Mouse (Mus musculus): ENCODE results near the gene Rfx8. TPM values are rescaled to one million over a fixed set of nuclear protein-coding genes. Genes with fewer than 3 reads are reported as not detected.

Gene Rfx8
- polyA plus RNA-seq, 1 experiment from 2014 or later = 0.09 TPM

DNA sequence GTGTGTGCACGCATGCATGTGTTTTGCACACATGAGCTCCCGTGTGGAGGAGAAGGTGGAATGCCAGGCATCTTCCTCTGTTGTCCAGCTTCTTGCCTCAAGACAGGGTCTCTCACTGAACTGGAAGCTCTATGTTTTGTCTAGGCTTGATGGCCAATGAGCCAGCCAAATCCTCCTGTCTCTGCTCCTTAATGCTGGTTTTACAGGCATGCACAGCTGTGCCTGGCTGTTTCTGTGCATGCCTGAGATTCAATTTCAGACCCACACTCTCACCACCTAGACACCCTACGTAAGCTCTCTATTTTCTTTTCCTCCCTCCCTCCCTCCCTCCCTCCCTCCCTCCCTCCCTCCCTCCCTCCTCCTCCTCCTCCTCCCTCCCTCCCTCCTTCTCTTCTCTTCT lies 28.8 kb downstream of the Rfx8 start:
- H3K4me3 ChIP-seq (replicated peaks) = no peak overlapping the region
- WGBS (ENCODE audit: insufficient replicate concordance) = 63% methylated on average over 3 of the region's 3 CpGs
- H3K9ac ChIP-seq = no peak overlapping the region
- H3K4me2 ChIP-seq = no peak overlapping the region
- ATAC-seq (ENCODE audit: insufficient read depth) = no peak
- H3K9me3 ChIP-seq (replicated peaks) = no peaks in the 10 kb centered on the region
- H3K4me1 ChIP-seq (replicated peaks) = no peaks in the 10 kb centered on the region
- H3K27ac ChIP-seq (replicated peaks) = no peak overlapping the region
- H3K36me3 ChIP-seq (replicated peaks) = no peaks in the 10 kb centered on the region
- no peaks in the 10 kb centered on the region for H3K27me3 ChIP-seq

DNA sequence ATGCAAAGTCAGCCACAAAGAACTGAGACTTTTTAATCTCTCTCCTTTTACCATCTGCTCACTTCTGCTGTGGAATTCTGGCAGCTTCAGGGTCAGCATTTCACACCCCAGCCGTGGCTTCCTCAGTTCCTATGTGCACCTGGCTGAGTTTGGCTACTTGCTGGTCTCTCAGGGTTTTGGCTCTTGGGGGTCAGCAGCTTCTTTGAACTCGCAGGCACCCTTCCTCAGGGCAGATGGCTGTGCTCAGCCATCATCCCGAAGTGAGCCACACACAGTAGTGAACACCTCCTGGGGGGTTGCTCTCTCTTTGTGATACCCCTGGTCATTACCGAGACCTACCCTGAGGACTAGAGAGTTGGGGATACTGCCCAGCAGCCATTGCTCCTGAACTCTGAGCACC lies 29.7 kb downstream of the Rfx8 start:
- no peaks in the 10 kb centered on the region for H3K36me3 ChIP-seq (replicated peaks)
- WGBS (ENCODE audit: insufficient replicate concordance) = 52% methylated on average over 4 of the region's 4 CpGs
- no peaks in the 10 kb centered on the region for H3K4me1 ChIP-seq (replicated peaks)
- no peak overlapping the region for H3K27ac ChIP-seq (replicated peaks)
- ATAC-seq (ENCODE audit: insufficient read depth) = no peak
- H3K9ac ChIP-seq = no peak overlapping the region
- no peak overlapping the region for H3K4me3 ChIP-seq (replicated peaks)
- no peaks in the 10 kb centered on the region for H3K27me3 ChIP-seq
- no peak overlapping the region for H3K4me2 ChIP-seq
- H3K9me3 ChIP-seq (replicated peaks) = no peaks in the 10 kb centered on the region

DNA sequence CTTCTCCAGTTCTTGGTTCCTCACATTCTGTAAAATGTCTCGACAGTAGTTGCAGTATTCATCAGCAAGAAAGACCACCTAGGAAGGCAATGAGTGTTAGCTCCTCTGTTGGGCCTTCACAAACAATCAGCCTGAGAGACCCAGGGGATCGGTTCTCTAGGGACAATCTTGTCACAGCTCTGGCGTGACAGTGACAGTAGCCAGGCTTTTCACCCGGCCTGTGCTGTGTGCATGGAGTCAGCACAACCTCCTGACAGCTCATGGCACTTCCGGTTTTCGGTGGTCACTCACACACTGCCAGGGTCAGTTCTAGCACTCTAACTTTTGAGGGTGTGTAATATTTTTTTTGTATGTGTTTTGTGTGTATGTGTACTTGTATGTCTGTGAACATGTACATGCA lies 32.2 kb downstream of the Rfx8 start:
- WGBS (ENCODE audit: insufficient replicate concordance) = 46% methylated on average over 6 of the region's 6 CpGs
- no peak for ATAC-seq (ENCODE audit: insufficient read depth)
- no peak overlapping the region for H3K4me3 ChIP-seq (replicated peaks)

GRCm38 (mm10) chr1:39687279-39687678 lies 33.5 kb downstream of the Rfx8 start:
- H3K9ac ChIP-seq = no peak overlapping the region
- H3K27ac ChIP-seq (replicated peaks) = no peak overlapping the region
- H3K4me1 ChIP-seq (replicated peaks) = no peaks in the 10 kb centered on the region
- ATAC-seq (ENCODE audit: insufficient read depth) = no peak
- H3K4me3 ChIP-seq (replicated peaks) = no peak overlapping the region
- H3K27me3 ChIP-seq = no peaks in the 10 kb centered on the region
- H3K4me2 ChIP-seq = no peak overlapping the region
- 39% methylated on average over 9 of the region's 9 CpGs for WGBS (ENCODE audit: insufficient replicate concordance)
- H3K36me3 ChIP-seq (replicated peaks) = no peaks in the 10 kb centered on the region
- H3K9me3 ChIP-seq (replicated peaks) = no peaks in the 10 kb centered on the region

More for the DNA sequence above, 32.2 kb downstream of the Rfx8 start:
- Histone ChIP-seq H3K4me2 (no peak overlapping the region), H3K27me3 (no peaks in the 10 kb centered on the region), H3K9ac (no peak overlapping the region), H3K36me3 (replicated peaks) (no peaks in the 10 kb centered on the region), H3K27ac (replicated peaks) (no peak overlapping the region), H3K4me1 (replicated peaks) (no peaks in the 10 kb centered on the region), H3K9me3 (replicated peaks) (no peaks in the 10 kb centered on the region)

DNA sequence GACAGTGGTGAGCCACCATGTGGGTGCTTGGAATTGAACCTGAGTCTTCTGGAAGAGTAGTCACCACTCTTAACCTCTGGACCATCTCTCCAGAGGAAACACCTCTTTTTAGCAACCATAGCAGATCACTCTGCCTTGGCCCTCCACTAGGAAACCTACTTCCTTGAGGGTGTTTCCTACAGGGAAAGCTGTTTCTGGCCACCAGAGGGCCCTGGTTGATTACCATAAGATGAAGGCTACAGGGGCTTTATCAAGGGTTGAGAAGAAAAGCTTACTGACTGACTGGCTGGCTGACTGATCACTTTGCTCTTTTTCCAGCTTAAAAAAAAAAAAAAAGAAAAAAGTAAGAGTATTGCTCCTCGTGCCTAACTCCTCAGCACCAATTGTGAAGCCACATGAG lies 35.0 kb downstream of the Rfx8 start:
- Histone ChIP-seq H3K27me3 (no peaks in the 10 kb centered on the region), H3K4me2 (no peak overlapping the region), H3K4me3 (replicated peaks) (no peak overlapping the region), H3K27ac (replicated peaks) (no peak overlapping the region), H3K36me3 (replicated peaks) (no peaks in the 10 kb centered on the region), H3K4me1 (replicated peaks) (no peaks in the 10 kb centered on the region), H3K9me3 (replicated peaks) (no peaks in the 10 kb centered on the region), H3K9ac (no peak overlapping the region)
- 3% methylated on average over 1 of the region's 1 CpGs for WGBS (ENCODE audit: insufficient replicate concordance)
- ATAC-seq (ENCODE audit: insufficient read depth) = no peak

GRCm38 (mm10) chr1:39681638-39682037 lies 39.2 kb downstream of the Rfx8 start:
- 74% methylated on average over 5 of the region's 5 CpGs for WGBS (ENCODE audit: insufficient replicate concordance)
- Histone ChIP-seq H3K9me3 (replicated peaks) (no peaks in the 10 kb centered on the region), H3K4me1 (replicated peaks) (no peaks in the 10 kb centered on the region), H3K9ac (no peak overlapping the region), H3K4me2 (no peak overlapping the region), H3K27ac (replicated peaks) (no peak overlapping the region), H3K4me3 (replicated peaks) (no peak overlapping the region), H3K36me3 (replicated peaks) (no peaks in the 10 kb centered on the region), H3K27me3 (no peaks in the 10 kb centered on the region)
- ATAC-seq (ENCODE audit: insufficient read depth) = no peak

- H3K9me3 ChIP-seq (replicated peaks) = no peaks in the 10 kb centered on the region
- no peak overlapping the region for H3K4me2 ChIP-seq
- H3K27me3 ChIP-seq = no peaks in the 10 kb centered on the region
- no peak overlapping the region for H3K27ac ChIP-seq (replicated peaks)
- no peaks in the 10 kb centered on the region for H3K4me1 ChIP-seq (replicated peaks)
- ATAC-seq (ENCODE audit: insufficient read depth) = no peak
- 54% methylated on average over 6 of the region's 6 CpGs for WGBS (ENCODE audit: insufficient replicate concordance)
- H3K36me3 ChIP-seq (replicated peaks) = no peaks in the 10 kb centered on the region
- no peak overlapping the region for H3K9ac ChIP-seq
- no peak overlapping the region for H3K4me3 ChIP-seq (replicated peaks)
Observed at GRCm38 (mm10) chr1:39680546-39680945, 40.3 kb downstream of the Rfx8 start.

- Histone ChIP-seq H3K36me3 (replicated peaks) (no peaks in the 10 kb centered on the region), H3K4me1 (replicated peaks) (no peaks in the 10 kb centered on the region), H3K27ac (replicated peaks) (no peak overlapping the region), H3K4me3 (replicated peaks) (no peak overlapping the region), H3K9ac (no peak overlapping the region), H3K27me3 (no peaks in the 10 kb centered on the region), H3K9me3 (replicated peaks) (no peaks in the 10 kb centered on the region), H3K4me2 (no peak overlapping the region)
- no peak for ATAC-seq (ENCODE audit: insufficient read depth)
- 61% methylated on average over 8 of the region's 8 CpGs for WGBS (ENCODE audit: insufficient replicate concordance)
Observed at GRCm38 (mm10) chr1:39678883-39679282, 41.9 kb downstream of the Rfx8 start.

GRCm38 (mm10) chr1:39676221-39676876 lies 44.4 kb downstream of the Rfx8 start:
- no peaks in the 10 kb centered on the region for H3K9me3 ChIP-seq (replicated peaks)
- no peak overlapping the region for H3K9ac ChIP-seq
- H3K36me3 ChIP-seq (replicated peaks) = no peaks in the 10 kb centered on the region
- no peak overlapping the region for H3K27ac ChIP-seq (replicated peaks)
- no peak overlapping the region for H3K4me2 ChIP-seq
- no peaks in the 10 kb centered on the region for H3K27me3 ChIP-seq
- WGBS (ENCODE audit: insufficient replicate concordance) = 73% methylated on average over 5 of the region's 5 CpGs
- ATAC-seq (ENCODE audit: insufficient read depth) = no peak
- no peaks in the 10 kb centered on the region for H3K4me1 ChIP-seq (replicated peaks)
- H3K4me3 ChIP-seq (replicated peaks) = no peak overlapping the region

- Histone ChIP-seq H3K4me1 (replicated peaks) (no peaks in the 10 kb centered on the region), H3K36me3 (replicated peaks) (no peaks in the 10 kb centered on the region), H3K27ac (replicated peaks) (no peak overlapping the region), H3K9ac (no peak overlapping the region), H3K27me3 (no peaks in the 10 kb centered on the region), H3K9me3 (replicated peaks) (no peaks in the 10 kb centered on the region), H3K4me3 (replicated peaks) (no peak overlapping the region), H3K4me2 (no peak overlapping the region)
- no peak for ATAC-seq (ENCODE audit: insufficient read depth)
- WGBS (ENCODE audit: insufficient replicate concordance) = 68% methylated on average over 9 of the region's 9 CpGs
Observed at GRCm38 (mm10) chr1:39672362-39673105, 48.3 kb downstream of the Rfx8 start.

DNA sequence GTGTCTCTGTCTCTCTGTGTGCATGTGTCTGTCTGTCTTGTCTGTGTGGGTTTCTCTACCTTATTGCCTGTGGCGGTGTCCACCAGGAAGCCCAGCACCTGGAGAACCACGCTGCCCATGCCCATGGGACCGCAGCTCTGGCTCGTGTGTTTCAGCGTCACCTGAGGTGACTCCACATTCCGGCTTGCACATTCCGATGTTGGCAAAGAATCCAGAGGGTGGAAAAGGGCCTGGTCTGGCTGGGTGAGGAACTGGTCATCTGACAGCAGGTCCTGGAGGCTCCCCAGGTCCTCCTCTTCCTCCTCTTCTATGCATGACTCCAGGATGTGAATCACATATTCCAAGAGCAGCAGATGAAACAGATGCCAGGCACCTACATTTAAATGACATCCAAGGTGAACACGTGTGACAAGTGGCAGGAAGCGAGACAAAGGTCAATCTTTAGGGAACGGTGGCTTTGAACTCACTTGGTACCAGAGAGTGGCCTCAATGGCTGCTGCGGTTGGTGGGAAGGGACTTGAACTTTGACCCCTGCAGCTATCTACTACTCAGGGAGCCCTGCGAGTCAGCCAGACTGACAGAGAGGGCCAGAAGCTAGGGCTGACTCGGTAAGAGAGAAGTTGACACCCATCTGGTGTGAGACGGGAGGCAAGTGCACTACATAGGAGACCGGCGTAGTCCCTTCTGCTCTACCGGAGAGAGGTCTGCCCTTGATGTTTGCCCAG lies 50.4 kb downstream of the Rfx8 start:
- WGBS (ENCODE audit: insufficient replicate concordance) = 68% methylated on average over 17 of the region's 17 CpGs
- Histone ChIP-seq H3K9me3 (replicated peaks) (no peaks in the 10 kb centered on the region), H3K4me3 (replicated peaks) (no peak overlapping the region), H3K27ac (replicated peaks) (no peak overlapping the region), H3K9ac (no peak overlapping the region), H3K36me3 (replicated peaks) (no peaks in the 10 kb centered on the region), H3K27me3 (no peaks in the 10 kb centered on the region), H3K4me2 (no peak overlapping the region), H3K4me1 (replicated peaks) (no peaks in the 10 kb centered on the region)
- ATAC-seq (ENCODE audit: insufficient read depth) = no peak

Data from liver, embryonic 15.5 days (tissue).